Mouse (Mus musculus): Measurements from ENCODE around the gene Slc1a7.

DNA sequence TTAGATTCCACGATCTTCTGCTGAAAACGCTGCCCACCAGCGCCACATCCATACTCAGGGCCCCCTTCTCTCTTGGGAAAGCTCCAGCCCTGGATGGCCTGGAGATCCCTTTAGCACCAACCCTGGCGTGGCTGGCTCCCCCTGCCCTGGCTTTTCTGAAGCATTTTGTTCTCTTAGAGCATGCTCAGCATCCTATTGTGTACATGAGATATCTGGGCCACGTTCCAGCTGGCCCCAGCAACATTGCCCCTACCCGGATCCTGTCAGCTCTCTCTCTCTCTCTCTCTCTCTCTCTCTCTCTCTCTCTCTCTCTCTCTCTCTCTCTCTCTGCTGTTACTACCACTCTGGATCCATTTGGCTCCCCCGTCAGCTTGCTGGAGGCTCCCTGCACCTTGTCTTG lies 37.2 kb downstream of the Slc1a7 start:
- TF ChIP-seq CTCF (IDR thresholded peaks at IDR 0.05; ENCODE audit: borderline replicate concordance, insufficient read depth, low read depth, low read length), result no peak
- TF ChIP-seq POLR2A (IDR thresholded peaks at IDR 0.05; ENCODE audit: borderline replicate concordance, insufficient read depth, low read length), result no peak

All from cerebellum, adult 2 months (tissue).